Mouse (Mus musculus) CD8-positive naive resting alpha-beta T cell, adult 57 days (primary cell): ENCODE measurements around the gene Nppa. TPM values are rescaled to one million over a fixed set of nuclear protein-coding genes. Genes with fewer than 3 reads are reported as not detected.

ENCODE experiments used
- total RNA-seq: library from RNA; stranded (reverse); gene quantifications from one replicate; pipeline ENCODE4 v1.2.4, GENCODE M21; 2023

The Nppa gene
- not detected for total RNA-seq

GRCm38 (mm10) chr4:148000202-148000772, at the start of gene Nppa:
Gene Nppa, plus strand, starts transcription at chr4:148000722.

GRCm38 (mm10) chr4:147985205-147986132, 15.1 kb upstream of the Nppa start, which contains the start of gene Nppb:
Gene Nppb, plus strand, starts transcription at chr4:147985788.

GRCm38 (mm10) chr4:148038600-148039253, 38.2 kb downstream of the Nppa start, which contains the start of the genes Clcn6 and Mthfr:
Gene Clcn6, minus strand, starts transcription at chr4:148038821.
Gene Mthfr, plus strand, starts transcription at chr4:148039077.

Other genes with a start within 250 kb of the Nppa start
- gene Zfp984, start 190.9 kb upstream of the Nppa start, total RNA-seq, result 11.1 TPM
- gene Zfp933, start 152.4 kb upstream of the Nppa start, total RNA-seq, result 6.7 TPM
- gene Miip, start 131.9 kb upstream of the Nppa start, total RNA-seq, result 49.2 TPM
- gene Fv1, start 131.7 kb upstream of the Nppa start, total RNA-seq, result 9.6 TPM
- gene Mfn2, start 96.0 kb upstream of the Nppa start, total RNA-seq, result 33.2 TPM
- gene Plod1, start 64.0 kb upstream of the Nppa start, total RNA-seq, result 5.6 TPM
- 64.4 TPM for gene 2510039O18Rik, start 59.8 kb upstream of the Nppa start, total RNA-seq
- gene Nppb, start 14.9 kb upstream of the Nppa start, total RNA-seq, result not detected
- 39.4 TPM for gene Clcn6, start 38.1 kb downstream of the Nppa start, total RNA-seq
- gene Mthfr, start 38.4 kb downstream of the Nppa start, total RNA-seq, result 21.2 TPM
- 15.2 TPM for gene Agtrap, start 87.3 kb downstream of the Nppa start, total RNA-seq
- gene Mad2l2, start 129.7 kb downstream of the Nppa start, total RNA-seq, result 22.0 TPM
- gene Draxin, start 130.0 kb downstream of the Nppa start, total RNA-seq, result not detected
- 11.5 TPM for gene Fbxo6, start 151.4 kb downstream of the Nppa start, total RNA-seq
- 4.1 TPM for gene Fbxo44, start 159.8 kb downstream of the Nppa start, total RNA-seq
- not detected for gene Fbxo2, start 159.9 kb downstream of the Nppa start, total RNA-seq